Mouse (Mus musculus) G1E (cell line): ENCODE measurements around the gene Npw.

Experiments
- CTCF ChIP-seq: IDR thresholded peaks from 2 replicates; pipeline ENCODE4 v1.5.1; 2012; ENCODE audit warnings: low read depth, low read length, inconsistent platforms, mixed read lengths
- GATA1 ChIP-seq: IDR thresholded peaks from 2 replicates; pipeline ENCODE4 v1.6.1; 2012; ENCODE audit warnings: borderline replicate concordance, low read length, inconsistent platforms, mixed read lengths
- GATA2 ChIP-seq: IDR thresholded peaks from 2 replicates; pipeline ENCODE4 v1.6.1; 2012; ENCODE audit warnings: low read depth, low read length, inconsistent platforms, borderline replicate concordance

GRCm38 (mm10) chr17:24672141-24672540 lies 13.9 kb upstream of the Npw start:
- no peak for TF ChIP-seq CTCF
- no peak for TF ChIP-seq GATA1
- TF ChIP-seq GATA2, result no peak
